Mouse (Mus musculus) adrenal gland, postnatal 36 days (tissue): Measurements from ENCODE around the gene Cuedc2. TPM values are rescaled to one million over a fixed set of nuclear protein-coding genes. Genes with fewer than 3 reads are reported as not detected.

Source experiments
- DNase-seq, 2 experiments: peaks; one replicate each; pipeline ENCODE4 v3.0.0; 2021; ENCODE audit warnings: mixed read lengths in 1 of 2
- total RNA-seq, 2 experiments: library from RNA; stranded (reverse); gene quantifications; 2 replicates each; pipeline ENCODE4 v1.2.3; 2021

The Cuedc2 gene
- total RNA-seq, 2 experiments from 2014 or later: 74.7 to 77.8 TPM

DNA sequence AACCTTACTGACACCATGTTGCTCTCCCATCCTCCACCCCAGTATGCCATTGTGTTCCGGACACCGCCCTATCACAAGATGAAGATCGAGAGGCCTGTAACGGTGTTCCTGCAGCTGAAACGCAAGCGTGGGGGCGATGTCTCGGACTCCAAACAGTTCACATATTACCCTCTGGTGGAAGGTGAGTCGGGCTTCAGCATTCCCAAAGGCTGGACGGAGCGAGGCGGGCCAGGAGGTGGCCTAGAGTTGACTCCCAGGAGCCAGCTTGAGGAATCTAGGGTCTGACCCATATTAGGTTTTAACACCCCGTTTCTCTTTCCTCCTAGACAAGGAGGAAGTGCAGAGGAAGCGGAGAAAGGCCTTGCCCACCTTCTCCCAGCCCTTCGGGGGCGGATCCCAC is 30.2 kb downstream of the Cuedc2 start:
- no peak for DNase-seq

DNA sequence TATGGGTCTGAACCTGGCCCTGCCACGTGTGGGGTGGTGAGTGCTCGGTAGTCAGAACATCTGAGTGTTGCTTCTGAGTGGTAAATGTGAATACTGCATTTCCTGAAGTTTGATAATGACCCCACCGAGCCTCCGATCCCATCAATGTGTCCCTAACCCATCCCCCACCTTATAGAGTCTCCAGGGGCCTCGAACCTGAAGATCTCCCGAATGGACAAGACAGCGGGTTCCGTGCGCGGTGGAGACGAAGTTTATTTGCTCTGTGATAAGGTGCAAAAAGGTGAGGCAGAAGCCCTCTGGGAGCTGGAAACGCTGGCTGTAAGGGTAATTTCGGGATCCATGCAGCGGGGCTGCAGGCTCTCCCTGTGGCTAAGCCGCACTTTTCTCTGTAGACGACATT is 30.7 kb downstream of the Cuedc2 start:
- DNase-seq: no peak

DNA sequence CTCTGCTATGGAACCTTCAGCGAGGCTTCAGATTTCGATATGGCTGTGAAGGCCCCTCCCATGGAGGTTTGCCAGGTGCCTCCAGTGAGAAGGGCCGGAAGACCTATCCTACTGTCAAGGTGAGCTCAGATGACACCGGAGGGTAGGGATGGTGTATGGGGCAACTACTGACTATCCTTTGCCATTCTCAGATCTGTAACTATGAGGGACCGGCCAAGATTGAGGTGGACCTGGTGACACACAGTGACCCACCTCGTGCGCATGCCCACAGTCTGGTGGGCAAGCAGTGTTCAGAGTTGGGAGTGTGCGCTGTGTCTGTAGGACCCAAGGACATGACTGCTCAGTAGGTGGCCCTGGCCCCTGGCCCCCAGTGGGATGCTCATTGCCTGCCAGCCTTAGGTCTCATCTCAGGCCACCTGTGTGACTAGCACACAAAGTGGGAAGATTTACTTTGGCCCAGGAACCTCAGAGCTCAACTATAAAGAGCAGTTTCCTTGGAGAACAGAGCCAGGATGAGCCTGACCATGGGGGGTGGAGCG is 31.7 kb downstream of the Cuedc2 start:
- DNase-seq: no peak

DNA sequence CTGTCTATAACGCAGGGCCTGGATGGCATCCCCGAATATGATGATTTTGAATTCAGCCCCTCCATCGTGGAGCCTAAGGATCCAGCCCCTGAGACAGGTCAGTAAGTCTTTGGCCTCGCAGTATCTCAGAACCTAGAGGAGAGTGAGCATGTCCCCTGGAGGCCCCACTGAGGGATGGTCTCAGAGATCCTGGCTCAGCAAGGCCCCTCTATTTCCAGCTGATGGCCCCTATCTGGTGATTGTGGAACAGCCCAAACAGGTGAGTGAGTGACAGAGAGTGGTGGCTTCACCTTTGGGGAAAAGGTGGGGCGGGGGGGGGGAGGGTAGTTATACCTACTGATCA is 32.3 kb downstream of the Cuedc2 start:
- no peak for DNase-seq

DNA sequence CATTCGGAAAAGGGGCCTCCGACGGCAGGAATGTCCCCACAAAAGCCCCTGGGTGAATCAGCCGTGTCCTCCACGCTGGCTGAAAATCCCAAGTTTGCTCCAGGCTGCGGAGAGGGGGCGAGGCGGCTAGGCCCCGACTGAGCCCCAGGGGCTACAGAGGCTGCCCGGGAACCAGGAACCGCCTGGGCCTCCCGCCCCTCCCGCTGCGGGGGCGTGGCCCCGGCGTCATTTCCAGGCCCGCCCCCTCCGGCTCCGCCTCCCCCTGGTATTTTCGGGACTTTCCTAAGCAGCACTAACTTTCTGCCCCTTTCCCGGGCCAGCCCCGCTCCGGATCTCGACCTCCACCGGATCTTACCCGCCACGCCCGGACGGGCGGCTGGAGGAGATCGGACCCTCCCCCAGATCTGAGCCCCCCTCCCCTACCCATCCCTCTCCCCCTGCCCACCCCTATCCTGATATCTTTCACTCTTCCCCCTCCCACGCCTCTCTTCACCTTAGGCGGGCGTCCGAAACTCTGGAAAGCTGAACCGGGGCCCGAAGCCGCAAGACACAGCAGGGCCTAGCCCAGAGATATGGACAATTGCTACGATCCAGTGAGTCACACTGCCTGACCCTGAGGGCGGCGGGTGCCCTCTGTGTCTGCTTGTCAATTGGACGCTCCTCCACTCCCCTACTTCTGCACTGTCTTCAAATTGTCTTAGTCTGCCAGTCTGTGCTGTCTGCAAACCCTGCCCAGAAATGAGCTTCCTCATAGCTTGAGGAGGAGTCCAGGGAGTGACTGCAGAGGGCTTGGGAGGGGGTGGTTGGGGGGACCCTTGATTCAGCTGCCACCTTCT is 32.9 kb downstream of the Cuedc2 start:
- peak; percentile 92 to 95 for DNase-seq

DNA sequence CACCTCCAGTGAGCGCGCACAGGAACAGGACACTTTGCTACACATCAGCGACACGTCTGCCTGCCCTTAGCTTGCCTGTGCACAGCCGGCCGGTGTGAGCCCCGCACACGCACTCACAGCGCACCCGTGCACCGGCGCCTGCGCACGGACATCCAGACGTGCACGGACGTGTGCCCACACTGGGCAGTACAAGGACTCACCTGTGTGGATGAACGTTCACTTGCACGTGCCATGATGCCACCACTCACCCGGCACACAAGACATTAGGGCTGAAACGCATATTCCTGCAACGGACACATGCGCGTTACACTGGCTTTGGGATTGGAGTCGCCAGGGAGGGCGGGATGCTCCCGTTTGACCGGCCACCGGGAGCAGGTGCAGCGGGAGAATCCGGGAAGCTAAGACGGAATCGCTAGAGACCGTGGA is 33.6 kb downstream of the Cuedc2 start:
- peak; percentile 18 to 35 for DNase-seq

DNA sequence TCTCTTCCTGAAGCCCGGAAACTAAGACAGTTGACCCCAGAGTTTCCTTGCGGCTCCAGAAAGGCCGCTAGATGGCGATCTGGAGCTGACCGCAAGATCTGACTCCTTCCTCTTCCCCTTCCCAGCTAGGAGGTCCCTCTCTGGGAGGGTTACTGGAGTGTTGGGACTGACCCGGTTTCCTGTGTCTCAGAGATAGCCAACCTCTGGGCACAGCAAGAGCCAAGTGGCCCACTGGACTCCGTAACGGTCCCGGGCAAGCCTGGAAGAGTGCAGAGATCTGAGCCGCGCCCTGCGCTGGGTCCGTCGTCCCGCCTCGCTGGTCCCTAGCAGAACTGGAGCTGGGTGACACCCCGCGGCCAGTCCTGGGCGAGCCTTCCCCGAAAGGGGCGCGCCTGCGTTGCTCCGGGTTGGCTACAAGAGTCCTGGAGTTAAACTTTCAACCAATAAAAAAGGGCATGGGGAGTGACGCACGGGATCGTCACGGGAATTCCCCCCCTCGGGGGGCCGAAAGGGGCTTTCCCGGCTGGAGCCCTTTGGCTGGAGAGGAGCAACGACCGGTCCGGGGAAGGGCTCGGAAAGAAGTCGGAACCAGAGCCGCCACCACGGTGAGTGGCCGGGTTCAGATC is 34.2 kb downstream of the Cuedc2 start, which contains the start of gene Nfkb2:
Gene Nfkb2, plus strand, starts transcription at position 105 of the 626 bp plus-strand sequence.
- DNase-seq: peak; percentile 96 to 97

DNA sequence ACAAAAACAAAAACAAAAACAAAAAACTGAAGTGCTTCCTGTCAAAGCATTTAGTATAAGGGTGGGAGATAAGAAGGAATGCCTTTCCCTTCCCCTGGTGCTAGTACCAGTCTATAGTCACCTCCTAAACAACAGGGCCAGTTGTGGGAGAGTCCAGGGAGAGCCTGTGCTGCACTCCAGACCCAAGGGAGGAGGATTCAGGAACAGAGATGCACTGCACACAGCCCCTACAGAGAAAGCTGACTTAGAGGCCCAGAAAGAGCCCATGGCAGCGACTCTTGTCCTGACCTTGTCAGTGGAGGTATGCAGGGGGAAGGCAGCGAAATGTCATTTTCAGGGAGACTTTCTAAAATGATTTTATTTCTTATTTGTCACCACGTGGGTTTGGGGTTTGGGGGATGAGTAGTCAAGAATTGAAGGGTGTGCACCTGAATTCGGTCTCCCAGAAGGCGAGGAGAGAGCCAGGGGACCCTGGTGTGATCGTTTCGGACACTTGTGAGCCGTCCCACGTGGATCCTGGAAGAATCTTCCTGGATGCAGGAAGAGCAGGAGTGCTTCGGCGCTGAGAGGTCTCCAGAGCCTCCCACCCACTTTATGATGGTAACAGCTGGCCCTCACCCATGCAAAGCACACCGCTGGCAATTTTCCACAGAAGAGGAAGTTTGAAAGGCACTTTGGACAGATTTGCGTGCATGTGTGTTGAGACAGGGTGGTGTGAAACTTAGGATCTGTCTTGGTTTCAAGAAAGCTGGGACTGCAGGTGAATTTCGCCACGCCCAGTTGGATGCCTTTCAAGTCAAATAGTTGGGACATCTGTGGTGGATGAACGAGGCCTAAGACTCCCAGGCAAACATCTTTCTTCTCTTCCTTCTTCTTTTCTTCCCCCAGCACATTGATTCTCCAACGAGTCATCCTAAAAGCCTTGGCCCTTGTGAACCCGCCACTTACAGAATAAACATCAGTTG is 35.0 kb downstream of the Cuedc2 start:
- DNase-seq: no peak

DNA sequence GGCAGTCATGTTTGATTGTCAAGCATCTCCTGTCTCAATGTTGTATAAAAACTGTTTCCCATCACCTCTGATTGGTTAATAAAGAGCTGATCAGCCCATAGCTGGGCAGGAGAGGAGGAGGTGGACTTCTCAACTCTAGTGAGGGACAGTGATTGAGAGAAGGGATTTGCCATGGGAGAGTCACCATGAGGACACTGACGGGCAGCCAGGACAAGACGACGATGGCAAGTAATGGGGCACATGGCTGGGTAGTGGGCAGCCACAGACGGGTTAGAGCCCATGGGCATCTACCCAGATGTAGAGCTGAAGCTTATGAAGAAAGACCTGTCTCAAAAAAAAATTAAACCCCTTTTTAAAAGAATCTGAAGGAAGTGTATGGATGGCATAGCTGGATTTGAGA is 36.0 kb downstream of the Cuedc2 start:
- DNase-seq: no peak

DNA sequence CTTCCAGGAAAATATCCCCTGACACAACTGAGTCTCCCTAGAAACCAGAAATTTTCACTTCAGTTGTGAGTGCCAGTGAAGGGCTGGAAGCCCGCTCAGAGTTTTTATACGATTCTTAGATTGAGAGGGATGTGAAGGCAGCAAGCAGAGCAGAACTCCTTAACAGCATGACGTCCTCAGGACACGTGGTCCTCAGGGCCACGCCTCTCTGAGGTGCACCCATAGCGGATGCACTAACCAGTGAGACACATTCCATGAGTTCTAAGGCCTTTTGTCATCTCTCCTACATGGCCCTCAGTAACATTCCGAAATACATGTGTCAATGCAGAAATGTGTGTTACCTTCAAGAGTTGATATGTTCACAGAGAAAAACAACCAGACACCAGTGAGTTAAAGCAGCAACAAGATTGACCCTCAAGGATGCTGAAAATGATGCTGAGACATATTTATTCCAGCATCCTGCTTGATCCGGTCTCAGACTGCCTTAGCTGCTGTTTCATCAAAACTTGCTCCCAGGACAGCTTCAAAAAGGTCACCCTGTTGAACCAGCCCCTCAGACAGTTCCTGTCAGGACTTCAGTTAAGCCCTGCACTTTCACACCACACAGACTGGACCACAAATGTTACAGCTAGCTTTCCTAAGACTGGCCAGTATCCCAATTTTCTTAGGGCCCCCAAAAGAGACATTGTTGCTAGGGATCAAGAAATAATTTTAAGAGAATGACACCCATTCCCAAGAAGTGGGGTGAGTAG is 38.0 kb downstream of the Cuedc2 start:
- DNase-seq: no peak

DNA sequence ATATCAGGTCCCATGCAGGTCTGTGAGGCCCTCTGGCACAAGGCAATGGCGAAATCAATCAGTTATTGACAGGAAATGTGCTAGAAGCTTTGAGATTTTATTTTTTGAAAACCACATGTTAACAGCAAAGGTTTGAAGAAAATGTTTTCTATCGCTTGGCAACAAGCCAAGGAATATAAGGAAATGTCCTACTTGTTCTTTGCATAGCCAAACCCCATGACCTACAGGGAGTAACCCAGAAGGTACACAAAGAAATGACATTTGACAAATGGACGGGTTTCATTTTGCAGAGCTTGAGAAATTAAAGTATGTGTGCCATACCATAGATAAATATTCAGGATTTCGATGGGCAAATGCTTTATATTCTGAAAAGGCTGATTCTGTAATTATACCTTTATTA is 41.6 kb downstream of the Cuedc2 start:
- no peak for DNase-seq

DNA sequence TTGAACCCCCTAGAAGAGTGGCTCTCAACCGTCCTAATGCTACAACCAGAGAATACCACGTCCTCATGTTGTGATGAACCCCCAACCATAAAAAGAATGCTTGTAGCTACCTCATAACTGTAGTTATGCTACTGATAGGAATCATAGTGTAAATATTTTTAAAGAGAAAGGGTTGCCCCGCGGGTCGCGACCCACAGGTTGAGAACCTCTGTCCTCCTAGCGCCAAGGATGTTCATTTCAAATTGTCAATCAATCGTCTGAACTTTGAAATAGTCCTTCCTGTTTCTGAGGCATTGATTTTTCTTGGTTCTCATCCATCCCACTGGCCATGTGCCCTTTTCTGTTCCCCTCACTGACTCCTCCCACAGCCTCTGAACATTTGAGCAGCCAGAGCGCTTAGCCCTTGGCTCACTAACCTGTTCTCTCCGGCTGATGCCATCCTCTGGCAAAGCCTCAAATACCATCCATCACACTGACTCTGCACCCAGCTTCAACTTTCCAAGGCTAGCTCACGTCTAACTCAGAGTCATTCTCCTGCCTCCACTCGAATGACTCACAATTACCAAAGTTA is 47.9 kb downstream of the Cuedc2 start:
- DNase-seq: peak; percentile 35 to 44

DNA sequence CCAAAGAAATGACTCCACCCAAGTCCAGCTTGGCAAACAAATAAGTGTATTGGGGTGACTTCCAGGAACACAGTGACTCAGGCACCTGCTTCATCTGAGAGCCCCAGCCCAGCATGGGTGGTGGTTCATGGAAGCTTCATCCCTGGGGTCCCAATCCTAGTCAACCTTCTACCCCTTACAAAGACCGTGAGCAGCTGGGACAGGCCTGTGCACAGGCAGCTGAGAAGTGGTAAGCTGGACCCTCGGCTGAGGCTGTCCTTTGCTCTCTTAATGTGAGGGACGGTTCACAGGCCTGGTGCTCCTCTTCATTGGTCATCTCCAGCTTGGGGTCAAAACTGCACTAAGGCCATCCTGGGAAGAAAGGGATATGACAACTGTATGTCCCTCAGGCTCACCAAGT is 50.9 kb downstream of the Cuedc2 start:
- no peak for DNase-seq

DNA sequence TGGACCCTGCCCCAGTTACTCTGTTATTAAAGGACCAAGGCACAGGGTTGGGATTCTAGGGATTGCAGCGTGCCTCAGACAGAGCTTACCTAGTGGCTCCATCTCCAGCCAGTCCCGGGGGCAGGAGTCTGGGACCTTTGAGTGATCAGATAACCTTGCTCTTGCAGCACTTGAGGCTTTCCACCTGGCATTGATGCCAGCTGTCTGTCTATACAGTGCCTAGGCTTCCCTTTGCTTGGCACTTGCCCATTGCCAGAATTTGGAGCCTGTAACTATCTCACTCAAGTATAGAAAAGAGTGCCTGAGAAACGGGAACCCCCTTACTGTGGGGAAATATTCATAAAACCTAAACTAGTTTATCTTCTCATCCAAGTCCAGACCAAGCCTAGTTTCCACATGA is 51.6 kb downstream of the Cuedc2 start:
- no peak for DNase-seq

DNA sequence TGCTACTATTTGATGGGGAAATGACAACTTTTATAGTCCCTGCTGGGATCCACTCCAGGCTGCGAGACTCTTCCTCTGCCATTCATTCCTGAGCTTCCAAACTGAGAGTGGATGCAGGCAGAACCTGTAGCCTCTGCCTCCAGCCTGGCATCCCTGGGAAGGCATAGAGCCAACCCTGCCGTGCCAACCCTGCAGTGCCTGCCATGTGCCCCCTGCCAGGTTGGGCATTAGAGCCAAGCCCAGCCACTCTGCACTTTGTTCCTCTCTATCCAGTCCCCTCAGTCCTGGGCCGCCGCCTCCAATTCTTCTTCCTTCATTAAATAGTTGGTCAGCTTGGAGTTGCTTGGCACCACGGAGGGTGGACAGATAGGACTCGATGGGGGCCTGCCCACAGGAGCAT is 52.5 kb downstream of the Cuedc2 start:
- DNase-seq: no peak

DNA sequence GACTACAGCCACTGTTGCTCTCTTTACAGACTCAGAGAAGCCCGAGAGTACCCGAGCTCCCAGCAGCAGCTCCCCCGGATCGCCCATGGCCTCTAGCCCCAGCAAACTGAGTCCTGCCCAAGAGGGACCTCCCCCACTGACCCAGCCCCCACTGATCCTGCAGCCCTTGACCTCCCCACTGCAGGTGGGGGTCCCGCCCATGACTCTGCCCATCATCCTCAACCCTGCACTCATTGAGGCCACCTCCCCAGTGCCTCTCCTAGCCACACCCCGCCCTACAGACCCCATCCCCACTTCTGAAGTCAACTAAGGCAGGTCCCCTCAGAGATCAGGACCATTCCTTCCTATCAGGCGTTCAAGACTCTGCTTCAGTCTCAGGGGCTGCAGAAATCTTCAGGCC is 52.9 kb downstream of the Cuedc2 start:
- no peak for DNase-seq

DNA sequence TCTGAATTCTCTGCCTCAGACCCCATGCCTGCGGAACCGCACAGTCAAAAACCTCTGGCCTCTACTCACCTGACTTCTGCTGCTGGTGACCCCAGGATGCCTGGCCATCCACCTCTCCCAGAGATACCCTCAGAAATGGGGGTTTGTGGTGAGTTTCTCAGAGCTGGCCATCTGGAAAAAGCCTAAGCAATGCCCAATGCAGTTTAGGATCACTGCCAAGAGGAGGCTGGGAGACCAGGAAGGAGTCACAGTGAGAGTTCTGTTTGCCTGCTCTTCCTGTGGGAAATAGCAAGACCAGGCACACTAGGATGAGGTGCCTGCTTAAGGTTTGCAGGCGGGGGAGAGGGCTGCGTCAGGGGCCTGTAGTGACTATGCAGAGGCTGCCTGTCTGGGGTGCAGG is 53.8 kb downstream of the Cuedc2 start:
- DNase-seq: no peak

DNA sequence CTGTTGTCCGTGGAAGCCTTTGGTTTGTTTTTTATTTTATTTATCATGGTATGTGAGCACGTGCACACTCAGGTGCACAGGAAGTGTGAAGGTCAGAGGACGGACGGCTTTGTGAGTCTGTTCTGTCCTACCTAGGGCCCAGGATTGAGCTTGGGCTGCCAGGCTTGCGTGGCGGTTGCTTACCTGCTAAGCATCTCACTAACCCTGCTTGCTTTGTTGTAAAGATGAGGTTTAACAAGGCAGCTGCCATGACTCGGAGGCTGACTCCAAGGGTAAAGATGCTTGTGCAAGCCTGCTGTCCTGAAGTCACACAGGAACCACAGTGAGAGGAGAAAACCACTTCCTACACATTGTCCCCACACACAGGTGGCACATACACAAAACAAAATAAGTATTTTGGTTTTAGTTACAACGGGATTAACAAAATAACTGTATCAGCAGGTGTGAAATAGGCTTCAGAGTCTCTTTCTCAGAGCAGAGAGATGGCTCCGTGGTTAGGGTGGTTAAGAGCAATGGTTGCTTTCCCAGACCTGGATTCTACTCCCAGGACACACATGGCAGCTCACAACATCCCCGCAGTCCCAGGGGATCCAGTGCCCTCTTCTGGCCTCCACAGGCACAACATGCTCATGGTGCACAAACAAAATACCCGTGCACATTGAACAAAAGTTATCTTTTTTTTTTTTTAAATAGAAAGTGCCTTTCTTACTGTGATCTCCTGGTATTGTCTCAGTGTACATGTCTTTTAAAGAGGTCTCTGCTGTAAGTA is 56.2 kb downstream of the Cuedc2 start:
- no peak for DNase-seq
